Mouse (Mus musculus) lung, adult 2 months (tissue): Measurements from ENCODE around the gene Duoxa1.

ENCODE experiments used
- CTCF ChIP-seq: fragments of 200-500 bp; IDR thresholded peaks from 2 replicates; pipeline ENCODE4 v1.5.1; 2011; ENCODE audit warnings: mild to moderate bottlenecking, low read length, control low read depth; ENCODE audit not compliant: insufficient read depth
- POLR2A ChIP-seq: fragments of 200-500 bp; IDR thresholded peaks from 2 replicates; pipeline ENCODE4 v1.6.1; 2011; ENCODE audit warnings: low read depth, mild to moderate bottlenecking, control low read depth, low read length, borderline replicate concordance; ENCODE audit errors: extremely low read depth

GRCm38 (mm10) chr2:122302574-122303241 lies 10.8 kb downstream of the Duoxa1 start:
- peak; percentile 85 for TF ChIP-seq CTCF
- TF ChIP-seq POLR2A: no peak
